ENCODE assay signal across 21 mouse cellular contexts in genomic region chr6:55087355-55087754, GRCm38 (mm10). TPM values are rescaled to one million over a fixed set of nuclear protein-coding genes. Genes with fewer than 3 reads are reported as not detected.
"Had no signal": no experiment of that assay in that cellular context is flagged by ENCODE, and none has a peak within 500 bp of the region (broad histone marks: within the 10 kb centered on the region; RNA-seq: fewer than 3 reads in every experiment).

No protein-coding gene starts in this region.

- H3K4me3 ChIP-seq: layer of hippocampus, adult 2 months; limb, embryonic 10.5 days; limb, embryonic 13.5 days; liver, embryonic 12.5 days; liver, embryonic 15.5 days; lung, embryonic 15.5 days; megakaryocyte, embryonic 14.5 days; neural tube, embryonic 12.5 days; neural tube, embryonic 15.5 days had no signal

- H3K9ac ChIP-seq: limb, embryonic 13.5 days; liver, embryonic 12.5 days; liver, embryonic 15.5 days; lung, embryonic 15.5 days; neural tube, embryonic 12.5 days; neural tube, embryonic 15.5 days had no signal

- H3K9me3 ChIP-seq: limb, embryonic 10.5 days; limb, embryonic 13.5 days; liver, embryonic 12.5 days; liver, embryonic 15.5 days; lung, embryonic 15.5 days; megakaryocyte, embryonic 14.5 days; neural tube, embryonic 12.5 days; neural tube, embryonic 15.5 days had no signal

- H3K27ac ChIP-seq: kidney, postnatal 0 days; layer of hippocampus, adult 2 months; limb, embryonic 10.5 days; limb, embryonic 13.5 days; liver, embryonic 12.5 days; liver, embryonic 15.5 days; lung, embryonic 15.5 days; neural tube, embryonic 12.5 days; neural tube, embryonic 15.5 days had no signal

- DNase-seq: kidney, adult 2 months; kidney, postnatal 25 days; layer of hippocampus, adult 9-11 months; liver; lung, adult 18-20 months; lung, postnatal 10 days; lung, postnatal 36 days; thymus, adult 18-20 months; thymus, postnatal 36 days had no signal

- ATAC-seq: intestine, postnatal 0 days; liver, embryonic 12.5 days had no signal

- H3K4me2 ChIP-seq: limb, embryonic 13.5 days; liver, embryonic 12.5 days; liver, embryonic 15.5 days; lung, embryonic 15.5 days; neural tube, embryonic 12.5 days; neural tube, embryonic 15.5 days had no signal

- H3K36me3 ChIP-seq: limb, embryonic 10.5 days; limb, embryonic 13.5 days; liver, embryonic 12.5 days; liver, embryonic 15.5 days; lung, embryonic 15.5 days; neural tube, embryonic 12.5 days; neural tube, embryonic 15.5 days had no signal

- H3K27me3 ChIP-seq: limb, embryonic 13.5 days; liver, embryonic 12.5 days; liver, embryonic 15.5 days; lung, embryonic 15.5 days; neural tube, embryonic 12.5 days; neural tube, embryonic 15.5 days had no signal

- H3K4me1 ChIP-seq: limb, embryonic 10.5 days; limb, embryonic 13.5 days; liver, embryonic 12.5 days; liver, embryonic 15.5 days; lung, embryonic 15.5 days; neural tube, embryonic 12.5 days had no signal

RNA-seq across cellular contexts. Expression of gene Crhr2, which starts 45.5 kb away (rescaled TPM):
- polyA plus RNA-seq: kidney, embryonic 14.5 days had no signal
